Mouse (Mus musculus) lung, adult 2 months (tissue): ENCODE results near the gene Rsph6a. TPM values are rescaled to one million over a fixed set of nuclear protein-coding genes. Genes with fewer than 3 reads are reported as not detected.

Source experiments
- DNase-seq: peaks from one replicate; pipeline ENCODE4 v3.0.0; 2022
- H3K4me1 ChIP-seq: fragments of 200-500 bp; 2 replicates; pipeline ENCODE4 v1.6.1; 2011; ENCODE audit warnings: low read length; ENCODE audit not compliant: control insufficient read depth, insufficient read depth
- H3K4me3 ChIP-seq: fragments of 200-500 bp; replicated peaks from 2 replicates; pipeline ENCODE3; 2011; ENCODE audit warnings: low read depth, mild to moderate bottlenecking, control low read depth, low read length; ENCODE audit errors: extremely low read depth
- CTCF ChIP-seq: fragments of 200-500 bp; IDR thresholded peaks from 2 replicates; pipeline ENCODE4 v1.5.1; 2011; ENCODE audit warnings: mild to moderate bottlenecking, low read length, control low read depth; ENCODE audit not compliant: insufficient read depth
- POLR2A ChIP-seq: fragments of 200-500 bp; IDR thresholded peaks from 2 replicates; pipeline ENCODE4 v1.6.1; 2011; ENCODE audit warnings: low read depth, mild to moderate bottlenecking, control low read depth, low read length, borderline replicate concordance; ENCODE audit errors: extremely low read depth
- WGBS: fragments of 180-500 bp; shearing (Covaris S2); methylation state at CpG from one replicate; pipeline ENCODE4 v1.1.7; 2018; 5-methylcytosine and 5-hydroxymethylcytosine counted together
- polyA plus RNA-seq: library from polyadenylated mRNA; depleted of rRNA; stranded (reverse); fragments of >200 nt; gene quantifications from 2 replicates; pipeline ENCODE4 v1.2.3, GENCODE M21; 2012

Gene Rsph6a
- polyA plus RNA-seq, 1 experiment = not detected

- TF ChIP-seq CTCF (no peak), POLR2A (no peak)
- no peaks in the 10 kb centered on the region for H3K4me1 ChIP-seq
- no peak for DNase-seq
- 95% methylated on average over 6 of the region's 6 CpGs for WGBS
- H3K4me3 ChIP-seq = no peak overlapping the region
Observed at GRCm38 (mm10) chr7:19044616-19045015, 9.9 kb upstream of the Rsph6a start.

- Histone ChIP-seq H3K4me1 (no peaks in the 10 kb centered on the region), H3K4me3 (no peak overlapping the region)
- no peak for DNase-seq
- 89% methylated on average over 11 of the region's 11 CpGs for WGBS
- TF ChIP-seq POLR2A = no peak
Observed at GRCm38 (mm10) chr7:19046286-19047069, 8.0 kb upstream of the Rsph6a start.

GRCm38 (mm10) chr7:19048006-19048527 lies 6.4 kb upstream of the Rsph6a start:
- no peaks in the 10 kb centered on the region for H3K4me1 ChIP-seq
- no peak for DNase-seq
- 83% methylated on average over 14 of the region's 14 CpGs for WGBS
- no peak overlapping the region for H3K4me3 ChIP-seq
- no peak for TF ChIP-seq CTCF
- no peak for TF ChIP-seq POLR2A

- WGBS = 91% methylated on average over 5 of the region's 5 CpGs
- no peak for TF ChIP-seq POLR2A
- TF ChIP-seq CTCF = no peak
- Histone ChIP-seq H3K4me1 (no peaks in the 10 kb centered on the region), H3K4me3 (no peak overlapping the region)
- no peak for DNase-seq
Observed at GRCm38 (mm10) chr7:19049252-19049651, 5.2 kb upstream of the Rsph6a start.

GRCm38 (mm10) chr7:19050172-19050571 lies 4.3 kb upstream of the Rsph6a start:
- DNase-seq = no peak
- TF ChIP-seq POLR2A (no peak), CTCF (no peak)
- no peaks in the 10 kb centered on the region for H3K4me1 ChIP-seq
- WGBS = 75% methylated on average over 8 of the region's 8 CpGs
- H3K4me3 ChIP-seq = no peak overlapping the region

- no peak for DNase-seq
- TF ChIP-seq POLR2A = no peak
- no peak for TF ChIP-seq CTCF
- H3K4me3 ChIP-seq = no peak overlapping the region
- H3K4me1 ChIP-seq = no peaks in the 10 kb centered on the region
- WGBS = 45% methylated on average over 4 of the region's 4 CpGs
Observed at GRCm38 (mm10) chr7:19051161-19051560, 3.3 kb upstream of the Rsph6a start.

GRCm38 (mm10) chr7:19052345-19053135 lies 1.9 kb upstream of the Rsph6a start:
- no peak for TF ChIP-seq POLR2A
- no peak for DNase-seq
- 89% methylated on average over 15 of the region's 15 CpGs for WGBS
- Histone ChIP-seq H3K4me1 (no peaks in the 10 kb centered on the region), H3K4me3 (no peak overlapping the region)

GRCm38 (mm10) chr7:19053136-19053532 lies 1.4 kb upstream of the Rsph6a start:
- H3K4me3 ChIP-seq = no peak overlapping the region
- DNase-seq = no peak
- no peaks in the 10 kb centered on the region for H3K4me1 ChIP-seq
- 84% methylated on average over 7 of the region's 7 CpGs for WGBS
- TF ChIP-seq POLR2A (no peak), CTCF (no peak)

GRCm38 (mm10) chr7:19054777-19055076 lies 237 bp downstream of the Rsph6a start:
- WGBS = 77% methylated on average over 9 of the region's 9 CpGs
- no peak for TF ChIP-seq CTCF
- TF ChIP-seq POLR2A = no peak
- H3K4me1 ChIP-seq = no peaks in the 10 kb centered on the region
- DNase-seq = no peak
- no peak overlapping the region for H3K4me3 ChIP-seq

GRCm38 (mm10) chr7:19055108-19055507 lies 618 bp downstream of the Rsph6a start:
- TF ChIP-seq CTCF (no peak), POLR2A (no peak)
- no peak for DNase-seq
- H3K4me1 ChIP-seq = no peaks in the 10 kb centered on the region
- no peak overlapping the region for H3K4me3 ChIP-seq
- WGBS = 85% methylated on average over 8 of the region's 8 CpGs
